10 mouse cellular contexts compared by ENCODE assay signal in genomic region chr10:69106796-69107195, GRCm38 (mm10).
"Had no signal": no experiment of that assay in that cellular context is flagged by ENCODE, and none has a peak within 500 bp of the region (broad histone marks: within the 10 kb centered on the region; RNA-seq: fewer than 3 reads in every experiment).

No protein-coding gene starts in this region.

- H3K4me1 ChIP-seq: kidney, embryonic 15.5 days had no signal

- H3K27ac ChIP-seq: left cerebral cortex, adult 2 months; macrophage; neural tube, embryonic 13.5 days had no signal

- ATAC-seq: midbrain, embryonic 16.5 days had no signal

- H3K9me3 ChIP-seq: kidney, embryonic 15.5 days; neural tube, embryonic 13.5 days had no signal

- H3K36me3 ChIP-seq: kidney, embryonic 15.5 days; neural tube, embryonic 13.5 days had no signal

- DNase-seq: right cerebral cortex, postnatal 14 days; thymus, postnatal 4 days had no signal

- H3K9ac ChIP-seq: kidney, embryonic 15.5 days; neural tube, embryonic 13.5 days had no signal

- H3K27me3 ChIP-seq: kidney, embryonic 15.5 days; megakaryocyte, embryonic 14.5 days; neural tube, embryonic 13.5 days had no signal

- H3K4me3 ChIP-seq: kidney, embryonic 15.5 days; left cerebral cortex, adult 2 months; megakaryocyte, embryonic 14.5 days; neural tube, embryonic 13.5 days had no signal

- H3K4me2 ChIP-seq: kidney, embryonic 15.5 days; liver, embryonic 11.5 days; midbrain, embryonic 11.5 days; neural tube, embryonic 13.5 days had no signal
